Mouse (Mus musculus) gastrocnemius, postnatal 25 days (tissue): Measurements from ENCODE around the gene Cldn11. TPM values are rescaled to one million over a fixed set of nuclear protein-coding genes. Genes with fewer than 3 reads are reported as not detected.
"Not testable (repeated sequence)": the region's sequence is repeated elsewhere in the genome, so short reads cannot be mapped to it uniquely, and the experiment has no call there.

Source experiments
- DNase-seq: peaks from one replicate; pipeline ENCODE4 v3.0.0; 2022
- long read RNA-seq, 2 experiments: library from polyadenylated mRNA; stranded (forward); transcript quantifications; one replicate each; pipeline ENCODE4 v2.0.0; 2021
- total RNA-seq, 2 experiments: library from RNA; stranded (reverse); gene quantifications; 1 replicate in 1 of 2; 2 replicates in 1 of 2; pipeline ENCODE4 v1.2.3; 2021

Cldn11 gene
- under 1 TPM; 0.15 to 0.88 TPM for total RNA-seq
- long read RNA-seq, experiment 1: 0 reads
- long read RNA-seq, experiment 2: 0 reads

DNA sequence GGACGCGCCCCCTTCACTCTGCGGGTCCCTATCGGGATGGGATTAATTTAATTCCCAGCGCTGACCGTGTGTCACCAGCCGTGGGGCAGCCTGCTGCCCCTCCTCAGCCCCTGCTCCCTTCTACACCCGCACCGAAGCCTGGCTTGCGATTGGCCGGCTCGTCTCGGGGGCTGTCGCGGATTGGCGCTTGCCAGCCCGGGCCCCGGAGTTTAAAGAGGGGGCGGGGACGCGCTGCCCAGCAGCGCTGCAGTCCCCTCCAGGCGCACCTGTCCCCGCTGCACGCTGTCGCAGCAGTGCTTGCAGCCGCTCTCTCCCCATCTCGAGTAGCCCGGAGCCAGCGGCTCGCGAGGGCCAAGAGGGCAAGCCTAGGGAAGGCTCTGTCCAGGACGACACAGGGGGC is at the start of gene Cldn11:
Cldn11 (plus strand) TSS at position 215 of the 400 bp plus-strand sequence.
- no peak for DNase-seq

DNA sequence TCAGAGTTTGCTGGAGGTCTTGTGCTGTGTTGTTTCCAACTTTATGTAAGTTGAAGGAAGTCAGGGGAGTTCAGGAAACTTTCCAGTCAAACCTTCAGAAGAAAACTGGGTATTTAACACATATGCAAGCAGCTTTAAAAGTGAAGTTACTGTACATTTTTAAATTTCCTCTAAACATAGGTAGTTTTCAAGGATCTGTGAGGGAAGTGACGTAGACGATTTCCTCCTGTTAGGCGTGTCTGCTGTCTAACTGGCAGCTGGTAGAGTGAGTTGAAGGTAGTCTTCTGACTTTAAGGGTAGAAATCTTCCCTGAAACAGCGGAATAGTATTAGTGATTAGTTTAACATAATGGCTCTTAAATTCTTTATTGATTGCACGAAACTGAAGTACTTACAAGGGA is 49.7 kb upstream of the Cldn11 start:
- no peak for DNase-seq

GRCm38 (mm10) chr3:31100802-31101201 is 48.9 kb upstream of the Cldn11 start:
- no peak for DNase-seq

DNA sequence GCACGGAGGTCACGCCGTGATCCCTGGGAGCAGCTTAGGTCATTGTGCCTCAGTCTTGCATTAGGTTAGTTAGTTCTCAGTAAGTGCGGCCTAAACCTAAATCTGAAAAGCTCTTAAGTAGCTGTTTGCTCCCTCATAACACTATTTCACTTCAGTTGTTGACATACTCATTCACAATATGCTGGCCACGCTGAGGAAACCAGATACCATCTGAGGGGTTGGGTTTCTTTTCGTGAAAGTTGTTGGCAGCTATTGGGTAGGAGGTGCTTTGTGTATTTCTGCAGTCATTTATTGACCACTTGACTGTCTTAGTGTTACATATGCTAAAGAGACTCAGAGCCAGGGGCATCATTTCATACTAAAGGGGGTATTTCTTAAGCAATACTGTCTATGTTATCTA is 44.8 kb upstream of the Cldn11 start:
- DNase-seq: no peak

DNA sequence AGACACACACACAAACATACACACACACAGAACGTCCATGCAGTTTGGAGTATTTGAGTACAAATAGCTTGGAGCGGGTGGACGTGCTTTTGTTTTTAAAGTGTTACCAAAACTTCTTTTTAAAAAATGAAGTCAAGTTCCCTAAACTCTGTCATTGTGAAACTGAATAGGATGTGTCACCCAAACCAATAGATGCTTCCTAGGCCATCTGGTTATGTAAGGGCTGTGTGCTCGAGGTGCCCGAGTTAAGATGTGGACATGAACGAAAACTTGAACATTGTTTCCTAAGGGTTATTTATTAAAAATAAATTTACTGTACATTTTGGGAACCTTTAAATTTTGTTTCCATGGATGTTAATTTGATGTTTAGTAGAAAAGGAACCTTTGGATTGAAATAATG is 43.1 kb upstream of the Cldn11 start:
- DNase-seq: no peak

GRCm38 (mm10) chr3:31107674-31108073 is 42.0 kb upstream of the Cldn11 start:
- DNase-seq: peak; percentile 24

DNA sequence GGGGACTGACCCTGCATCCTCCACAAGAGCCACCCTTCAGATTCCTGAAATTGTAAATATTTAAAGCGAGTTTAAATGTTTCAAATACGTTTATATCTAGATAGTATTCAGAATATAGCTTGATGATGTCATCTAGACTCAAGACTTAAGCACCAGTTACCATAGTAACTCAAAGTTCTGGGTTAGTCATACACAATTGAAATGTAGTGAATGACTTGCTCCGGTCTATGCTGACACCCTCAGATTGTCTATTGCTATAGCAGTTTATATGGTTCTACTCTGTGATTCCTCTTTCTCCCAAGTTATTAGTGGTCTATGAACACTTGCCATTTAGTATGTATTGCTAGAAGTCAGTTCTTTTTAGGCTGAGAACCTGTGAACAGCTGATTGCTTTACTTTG is 40.6 kb upstream of the Cldn11 start:
- no peak for DNase-seq

DNA sequence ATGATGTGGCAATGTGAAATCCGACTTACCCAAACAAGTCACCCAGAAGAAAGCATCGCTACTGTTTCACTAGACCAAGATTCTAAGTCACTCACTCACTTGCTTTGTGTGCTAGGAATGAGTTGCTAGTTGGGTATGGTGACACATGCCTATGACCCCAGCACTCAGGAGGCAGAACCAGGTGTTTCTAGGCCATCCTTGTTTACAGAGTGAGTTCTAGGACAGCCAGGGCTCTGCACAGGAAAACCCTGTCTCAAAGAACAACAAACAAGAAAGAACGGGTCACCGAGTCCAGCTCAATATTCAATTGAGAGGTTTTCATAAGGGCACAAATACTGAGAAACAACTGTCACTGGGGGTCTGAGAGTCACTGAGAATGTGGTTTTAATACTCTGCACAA is 26.6 kb upstream of the Cldn11 start:
- no peak for DNase-seq

DNA sequence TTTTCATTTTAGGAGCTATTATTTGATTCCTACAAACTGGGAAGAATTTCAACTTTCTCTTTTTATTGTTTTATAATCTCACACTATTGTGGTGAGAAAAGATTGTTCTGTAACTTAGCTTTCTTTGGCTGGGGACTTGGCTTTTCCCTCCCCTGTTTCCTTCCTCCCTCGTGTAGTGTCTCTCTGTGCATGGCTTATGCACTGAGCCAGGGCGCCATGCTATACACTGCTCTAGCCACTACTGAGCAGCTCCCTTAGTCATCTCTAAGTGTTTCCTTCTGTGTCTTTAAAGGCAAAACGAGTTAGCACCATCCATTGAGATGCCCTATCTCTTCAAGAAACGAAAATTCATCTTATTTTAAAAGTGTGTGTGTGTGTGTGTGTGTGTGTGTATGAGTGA is 23.4 kb upstream of the Cldn11 start:
- DNase-seq: no peak

DNA sequence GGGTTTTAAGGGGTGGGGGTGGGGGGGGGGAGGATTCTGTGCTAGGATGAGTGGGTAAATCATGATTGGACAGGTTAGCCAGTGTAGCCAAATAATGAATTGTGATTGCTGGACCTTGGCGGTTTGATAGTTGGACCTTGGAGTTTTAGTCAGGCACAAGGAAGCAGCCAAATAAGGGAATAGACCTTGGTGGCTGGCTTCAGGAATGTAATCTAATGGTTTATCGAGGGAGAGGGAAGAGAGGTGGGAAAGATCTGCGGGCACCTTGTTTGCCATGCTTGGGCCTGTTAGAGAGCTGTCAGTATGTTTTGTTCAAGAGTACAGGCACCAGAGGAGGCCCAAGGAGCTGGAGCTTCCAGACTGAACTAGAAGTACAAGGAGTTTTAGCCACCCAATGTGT is 22.9 kb upstream of the Cldn11 start:
- no peak for DNase-seq

DNA sequence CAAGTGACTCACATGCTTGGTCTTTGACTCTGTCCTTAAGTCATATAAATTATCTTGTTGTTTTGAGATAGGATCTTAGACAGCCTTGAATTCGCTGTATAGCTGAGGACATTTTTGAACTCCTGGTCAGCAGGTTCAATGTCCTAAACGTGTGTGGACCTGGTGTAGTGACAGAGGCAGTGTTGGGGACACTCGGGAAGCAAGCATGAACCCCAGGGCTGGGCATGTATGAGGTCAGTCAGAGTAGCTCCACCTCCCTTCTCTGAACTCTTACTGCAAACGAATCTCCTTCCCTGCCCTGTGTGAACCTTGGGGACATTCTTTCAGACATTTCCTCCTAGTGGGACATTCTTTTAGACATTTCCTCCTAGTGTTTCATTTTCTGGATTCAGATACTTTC is 20.0 kb upstream of the Cldn11 start:
- DNase-seq: no peak

DNA sequence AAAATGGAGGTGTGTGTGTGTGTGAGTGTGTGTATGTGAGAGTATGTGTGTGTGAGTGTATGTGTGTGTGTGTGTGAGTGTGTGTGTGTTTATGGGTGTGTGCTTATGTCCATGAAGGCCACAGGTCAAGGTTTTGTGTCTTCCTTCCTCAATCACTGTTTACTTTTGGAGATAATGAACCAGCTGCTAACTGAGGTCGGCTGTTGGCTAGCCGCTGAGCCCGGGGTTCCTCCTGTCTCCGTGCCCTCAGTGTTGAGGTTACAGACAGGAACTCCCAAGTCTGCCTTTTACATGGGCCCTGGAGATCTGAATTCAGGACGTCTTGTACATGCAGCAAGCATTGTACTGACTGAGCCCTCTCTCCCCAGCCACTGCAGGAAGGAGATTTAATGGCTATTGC is 16.1 kb upstream of the Cldn11 start:
- DNase-seq: no peak

GRCm38 (mm10) chr3:31134246-31134645 is 15.5 kb upstream of the Cldn11 start:
- no peak for DNase-seq

DNA sequence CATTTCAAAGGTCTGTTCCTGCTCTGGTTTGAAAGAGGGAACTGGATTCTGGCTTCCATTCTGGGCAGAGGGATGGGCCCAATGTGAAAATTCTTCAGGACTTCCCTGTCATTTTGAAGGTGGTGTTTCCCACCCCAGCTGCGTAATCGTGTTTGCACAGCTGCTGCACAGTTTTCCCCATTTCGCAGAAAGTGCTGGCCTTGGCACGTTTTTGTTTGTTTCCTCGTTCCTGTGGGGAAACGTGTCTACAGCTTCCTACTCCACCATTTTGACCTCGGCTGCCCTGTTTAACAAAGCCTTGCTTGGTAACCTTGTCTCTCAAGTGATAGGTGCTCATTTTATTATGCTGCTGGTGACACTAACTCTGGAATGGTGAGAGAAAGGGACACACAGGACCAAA is 15.0 kb upstream of the Cldn11 start:
- no peak for DNase-seq

DNA sequence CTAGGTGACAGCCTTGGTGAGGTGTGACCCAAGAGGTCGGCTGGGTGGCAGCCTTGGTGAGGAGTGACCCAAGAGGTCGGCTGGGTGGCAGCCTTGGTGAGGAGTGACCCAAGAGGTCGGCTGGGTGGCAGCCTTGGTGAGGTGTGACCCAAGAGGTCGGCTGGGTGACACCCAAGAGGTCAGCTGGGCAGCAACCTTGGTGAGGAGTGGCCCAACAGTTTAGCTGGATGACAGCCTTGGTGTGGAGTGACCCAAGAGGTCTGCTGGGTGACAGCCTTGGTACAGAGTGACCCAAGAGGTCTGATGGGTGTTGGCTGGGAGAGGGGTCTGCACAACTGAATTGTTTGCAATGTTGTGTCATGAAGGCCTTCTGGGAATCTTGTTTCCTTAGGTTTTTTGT is 13.1 kb upstream of the Cldn11 start:
- DNase-seq: not testable (repeated sequence)

DNA sequence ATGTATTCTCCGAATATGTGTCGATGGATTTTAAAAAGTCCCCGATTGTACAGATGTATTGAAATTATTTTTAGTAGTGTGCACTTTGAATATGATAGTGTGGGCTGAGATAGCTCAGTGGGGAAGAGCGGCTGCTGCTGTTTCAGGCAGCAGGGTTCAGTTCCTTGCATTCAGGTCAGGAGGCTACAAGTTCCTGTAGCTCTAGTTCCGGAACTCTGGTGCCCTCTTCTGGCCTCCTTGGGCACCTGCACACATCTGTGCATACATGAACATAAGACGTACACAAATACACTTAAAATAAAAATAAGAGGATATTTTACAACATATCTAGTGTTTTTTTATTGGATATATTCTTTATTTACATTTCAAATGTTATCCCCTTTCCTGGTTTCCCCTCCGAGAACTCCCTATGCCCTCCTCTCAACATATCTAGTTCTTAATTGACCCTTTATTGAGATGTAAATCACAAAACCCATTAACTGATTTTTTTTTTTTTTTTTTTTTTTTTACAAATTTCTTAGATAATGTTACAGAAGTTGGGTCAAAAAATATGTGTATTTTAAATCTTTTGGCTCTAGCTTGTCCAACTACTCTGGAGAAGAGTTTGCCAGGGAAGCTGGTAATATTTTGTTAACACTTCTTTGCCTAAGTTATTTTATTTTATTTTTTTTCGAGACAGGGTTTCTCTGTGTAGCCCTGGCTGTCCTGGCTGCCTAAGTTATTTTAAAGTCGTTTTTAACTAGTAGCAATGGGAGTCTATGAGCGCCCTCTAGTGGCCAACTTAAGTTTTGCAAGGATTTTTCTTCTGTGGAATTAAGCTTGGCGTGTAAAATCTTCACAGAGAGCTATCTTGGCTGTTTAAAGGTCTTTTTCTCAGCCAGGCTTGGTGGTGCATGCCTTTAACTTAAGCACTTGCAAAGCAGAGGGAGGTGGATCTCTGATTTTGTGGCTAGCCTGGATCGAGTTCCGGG is 11.0 kb upstream of the Cldn11 start:
- DNase-seq: peak; percentile 40

- DNase-seq: no peak
These were observed 8.1 kb upstream of the Cldn11 start for GRCm38 (mm10) chr3:31141621-31142020.

- not testable (repeated sequence) for DNase-seq
These were observed 4.5 kb upstream of the Cldn11 start for GRCm38 (mm10) chr3:31145222-31145621.

- DNase-seq: peak; percentile 38
These were observed 4.0 kb upstream of the Cldn11 start for GRCm38 (mm10) chr3:31145641-31146290.

GRCm38 (mm10) chr3:31148595-31148994 is 1.1 kb upstream of the Cldn11 start:
- DNase-seq: no peak

DNA sequence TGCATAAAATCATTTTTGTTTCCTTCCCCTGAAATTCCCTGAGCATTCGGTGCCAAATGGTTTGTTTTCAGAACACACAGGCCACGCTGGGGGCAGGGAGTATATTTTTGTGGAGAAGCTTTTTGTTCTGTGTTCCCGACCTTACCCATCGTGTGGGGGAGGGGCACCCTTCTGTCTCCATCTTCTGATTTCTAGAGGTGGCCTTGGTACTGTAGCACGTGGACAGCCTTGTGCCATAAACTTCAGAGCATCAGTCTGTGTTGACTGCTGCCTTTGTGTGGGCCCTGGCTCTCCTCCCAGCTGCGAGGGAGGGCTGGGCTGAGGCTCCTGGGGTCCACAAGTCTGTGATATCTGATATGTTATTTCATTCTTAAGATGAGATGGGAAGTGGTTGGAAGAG is 2.4 kb downstream of the Cldn11 start:
- no peak for DNase-seq

DNA sequence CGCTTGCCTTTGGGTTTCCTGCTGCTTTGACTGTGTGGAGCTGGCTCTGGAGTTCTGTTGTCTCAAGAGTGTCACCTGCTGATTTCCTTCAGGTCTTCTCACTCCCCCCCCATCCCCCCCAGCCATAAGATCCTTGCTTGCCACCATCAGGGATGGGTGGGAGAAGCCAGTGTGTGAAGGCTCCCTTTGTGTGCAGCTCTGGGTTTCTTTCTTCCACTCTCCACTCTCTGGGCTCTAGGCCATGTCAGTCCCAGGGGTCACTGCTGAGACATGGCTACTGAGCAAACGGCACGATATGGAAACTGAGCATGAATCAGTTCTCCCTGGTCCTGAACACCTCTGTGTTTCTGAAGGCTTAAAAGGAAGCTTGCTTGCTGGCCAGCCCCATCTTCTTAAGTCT is 6.4 kb downstream of the Cldn11 start:
- DNase-seq: no peak

DNA sequence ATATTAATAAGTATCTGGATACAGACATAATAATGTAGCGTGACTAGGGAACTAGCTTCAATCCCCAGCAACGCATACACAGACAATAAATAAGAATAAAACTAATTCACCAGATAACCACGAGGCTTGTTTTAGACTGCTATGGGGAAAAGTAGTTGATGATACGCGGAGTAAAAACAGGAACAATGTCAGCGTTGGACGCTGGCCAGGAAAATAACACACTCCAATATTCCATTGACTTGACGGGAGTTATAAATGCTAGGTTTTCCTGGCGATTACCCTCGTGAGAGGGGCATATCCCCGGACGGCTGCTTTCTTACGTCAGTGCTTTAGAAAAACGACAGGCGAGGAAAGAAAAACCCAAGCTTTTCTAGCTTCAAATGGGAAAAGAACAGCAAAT is 8.1 kb downstream of the Cldn11 start:
- no peak for DNase-seq

GRCm38 (mm10) chr3:31160046-31160445 is 10.3 kb downstream of the Cldn11 start:
- no peak for DNase-seq
